Mouse (Mus musculus): Measurements from ENCODE around the gene Ets1.

Ets1 gene

DNA sequence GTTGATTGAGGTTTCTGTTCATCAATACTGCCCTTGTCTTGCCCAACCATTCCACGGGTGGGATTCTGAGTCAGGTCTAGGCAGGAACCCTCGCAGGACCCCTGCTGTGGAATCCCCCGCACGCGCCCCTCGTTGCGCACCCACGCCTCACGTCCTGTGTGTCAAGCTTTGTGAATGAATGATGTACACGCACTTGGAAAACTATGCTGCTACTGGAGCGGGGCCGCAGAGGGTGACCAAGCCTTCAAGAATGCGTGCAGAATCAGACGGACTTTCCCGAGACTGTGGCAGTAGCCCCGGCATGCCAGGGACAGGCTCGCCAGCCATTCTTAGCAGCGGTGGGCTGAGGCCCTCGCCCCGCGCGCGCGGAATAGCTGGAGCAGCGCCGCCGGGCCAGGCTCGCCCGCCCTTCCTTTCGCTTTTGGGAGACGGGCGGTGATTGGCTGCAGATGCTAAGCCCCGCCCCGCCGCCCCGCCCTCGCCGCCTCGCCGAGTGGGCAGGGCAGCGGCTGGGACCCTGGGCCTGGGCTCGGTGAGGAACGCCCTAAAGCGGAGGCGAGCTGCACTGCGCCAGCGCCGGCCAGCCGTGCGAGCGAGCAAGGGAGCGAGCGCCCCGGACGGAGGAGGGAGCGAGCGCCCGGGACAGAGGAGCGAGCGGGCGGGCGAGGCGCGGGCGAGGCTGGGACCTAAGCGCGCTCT is 59.6 kb downstream of the Ets1 start:
- DNase-seq, result peak; percentile 99

DNA sequence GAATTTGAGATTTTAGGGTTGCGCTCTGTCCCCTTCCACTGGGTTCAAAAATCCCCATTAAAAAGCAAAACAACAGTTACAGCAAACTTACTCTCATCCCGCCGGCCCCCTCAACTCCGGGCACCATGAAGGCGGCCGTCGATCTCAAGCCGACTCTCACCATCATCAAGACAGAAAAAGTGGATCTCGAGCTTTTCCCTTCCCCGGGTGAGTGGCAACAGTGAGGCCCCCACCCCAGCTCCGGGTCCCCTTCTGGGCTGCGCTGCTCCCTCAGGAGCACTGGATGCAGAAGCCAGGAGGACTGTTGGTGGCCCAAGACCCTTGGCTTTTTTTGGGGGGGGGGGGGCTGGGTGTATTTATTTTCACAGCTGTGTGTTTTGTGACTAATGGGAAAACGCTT is 60.2 kb downstream of the Ets1 start:
- no peak for DNase-seq

DNA sequence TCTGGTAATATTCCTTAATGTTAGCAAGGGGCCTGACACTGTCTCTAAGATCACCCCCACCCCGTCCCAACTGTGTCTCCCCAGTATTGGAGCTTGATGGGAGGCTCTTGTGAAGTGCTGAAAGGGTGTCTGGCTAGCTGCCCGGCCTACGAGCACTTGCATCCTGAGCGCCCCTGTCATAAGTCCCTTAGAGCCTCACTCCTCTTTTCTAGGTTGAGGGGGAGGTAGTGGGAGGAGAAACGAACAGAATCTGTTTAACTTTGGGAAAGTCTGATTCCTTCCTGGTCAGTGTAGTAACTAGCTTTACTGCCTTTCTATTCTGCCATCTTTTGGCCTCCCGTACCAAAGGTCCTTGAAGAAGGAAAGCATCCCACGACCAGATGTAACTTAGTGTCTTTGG is 60.7 kb downstream of the Ets1 start:
- peak in 1 of 2 experiments; percentile 63 for DNase-seq

DNA sequence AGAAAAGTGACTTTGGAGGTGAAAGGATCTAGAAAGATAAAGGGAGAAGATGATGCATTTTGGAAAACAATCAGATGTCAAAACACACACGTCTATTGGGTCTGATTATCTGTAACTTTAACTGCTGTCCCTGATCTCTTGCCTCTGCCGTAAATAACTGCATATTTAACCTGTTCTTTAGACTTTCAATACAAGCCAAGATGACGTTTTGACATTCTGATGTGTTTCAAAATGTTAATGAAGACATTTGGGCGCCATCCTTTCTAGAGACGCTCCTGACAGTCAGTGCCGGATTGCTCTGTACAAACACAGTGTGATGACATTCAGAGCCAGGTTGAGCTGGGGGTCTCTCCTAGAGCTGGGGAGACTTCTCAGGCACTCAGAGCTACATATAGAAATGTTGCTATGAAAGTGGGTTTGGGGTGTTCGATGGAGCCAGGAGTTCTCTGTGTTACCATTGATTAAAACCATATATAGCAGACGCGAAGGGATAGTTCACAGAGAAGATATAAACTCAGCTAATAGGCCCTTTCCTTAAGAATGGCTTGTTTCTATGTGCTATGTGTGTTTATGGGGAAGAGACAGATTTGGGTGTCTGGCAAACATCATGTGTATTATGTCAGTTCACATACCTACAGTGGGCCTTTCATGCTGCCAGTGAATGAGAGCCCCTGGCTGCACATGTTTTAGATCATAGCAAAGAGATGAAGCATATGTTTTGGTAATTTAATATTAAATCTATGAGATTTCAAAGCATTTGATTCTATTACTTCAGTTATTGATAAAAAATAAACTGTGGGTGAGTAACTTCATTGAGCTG is 61.5 kb downstream of the Ets1 start:
- DNase-seq, result no peak

DNA sequence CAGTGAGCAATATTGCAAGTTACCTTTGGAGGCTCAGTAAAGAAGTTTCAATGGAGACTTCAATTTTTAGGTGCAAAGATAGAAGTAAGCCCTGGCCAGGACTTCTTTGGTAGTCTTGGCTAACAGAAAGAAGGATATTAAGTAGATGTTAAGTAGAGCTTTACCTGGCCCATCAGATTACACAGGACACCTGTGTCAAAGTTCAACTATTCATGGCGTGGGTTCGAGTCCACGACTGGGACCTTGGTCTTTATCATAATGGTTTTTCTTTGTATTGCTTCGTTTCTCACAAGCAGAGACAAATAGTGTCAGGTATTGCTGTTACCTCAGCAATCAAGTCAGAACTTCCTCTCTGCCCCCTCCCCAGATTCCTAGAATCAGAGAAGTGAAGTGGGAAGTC is 62.7 kb downstream of the Ets1 start:
- no peak for DNase-seq

DNA sequence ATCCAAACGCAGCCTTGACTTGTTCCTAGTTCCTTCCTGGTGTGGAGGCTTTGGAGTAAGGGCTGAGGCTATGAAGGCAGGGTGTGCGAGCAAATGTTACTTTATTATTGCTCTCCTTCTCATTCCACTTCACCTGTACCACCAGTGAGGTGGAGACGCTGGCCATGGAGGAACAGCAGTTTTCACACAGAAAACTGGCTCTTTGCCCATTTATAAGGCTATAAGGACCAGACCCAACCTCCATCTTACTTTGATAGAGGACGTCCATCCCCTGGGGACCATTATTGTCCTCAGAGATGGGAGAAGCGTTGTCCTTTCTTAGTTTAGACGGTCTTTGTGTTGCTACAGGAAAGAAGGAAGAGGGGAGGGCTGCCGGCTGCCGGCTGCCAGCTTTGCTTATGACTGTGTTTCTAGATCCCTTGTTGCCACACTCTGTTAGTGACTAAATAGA is 63.4 kb downstream of the Ets1 start:
- DNase-seq, result peak in 1 of 2 experiments; percentile 62

DNA sequence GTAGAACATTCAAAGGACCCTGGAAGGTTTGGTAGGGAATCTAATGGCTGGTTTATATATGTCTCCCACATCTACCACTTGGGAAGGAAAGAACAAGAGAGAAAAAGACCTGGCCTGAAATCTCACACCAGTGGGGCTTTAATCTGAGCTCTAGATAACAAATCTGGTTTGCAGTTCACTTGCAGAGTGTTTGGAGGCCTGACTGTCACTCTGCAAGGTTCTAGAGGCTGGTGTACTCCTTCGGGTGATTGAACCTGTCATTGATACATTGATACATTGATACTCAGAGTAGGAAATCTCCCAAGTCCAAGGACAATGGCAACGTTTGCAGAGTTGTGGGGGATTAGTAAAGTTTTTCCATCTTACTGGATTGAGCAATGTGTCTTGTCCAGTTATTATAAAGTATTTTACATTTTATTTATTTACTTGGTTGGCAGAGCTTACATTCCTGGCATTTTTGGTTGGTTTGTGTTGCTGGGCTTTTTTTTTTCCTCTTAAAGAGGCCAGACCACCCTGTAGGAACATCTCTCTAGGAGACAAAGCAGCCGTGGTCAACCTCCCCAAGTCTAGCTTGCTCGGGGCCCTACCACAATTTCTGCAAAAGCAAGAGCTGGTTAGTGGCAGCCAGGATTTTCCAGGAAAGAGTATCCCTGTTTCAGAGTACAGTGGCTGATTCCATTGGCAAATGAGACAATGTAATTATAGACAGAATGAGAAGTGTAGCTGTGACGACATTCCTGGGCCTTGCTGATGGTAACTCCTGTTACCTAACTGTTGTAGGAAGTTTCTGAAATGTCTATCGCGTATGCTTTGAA is 64.3 kb downstream of the Ets1 start:
- DNase-seq, result no peak

DNA sequence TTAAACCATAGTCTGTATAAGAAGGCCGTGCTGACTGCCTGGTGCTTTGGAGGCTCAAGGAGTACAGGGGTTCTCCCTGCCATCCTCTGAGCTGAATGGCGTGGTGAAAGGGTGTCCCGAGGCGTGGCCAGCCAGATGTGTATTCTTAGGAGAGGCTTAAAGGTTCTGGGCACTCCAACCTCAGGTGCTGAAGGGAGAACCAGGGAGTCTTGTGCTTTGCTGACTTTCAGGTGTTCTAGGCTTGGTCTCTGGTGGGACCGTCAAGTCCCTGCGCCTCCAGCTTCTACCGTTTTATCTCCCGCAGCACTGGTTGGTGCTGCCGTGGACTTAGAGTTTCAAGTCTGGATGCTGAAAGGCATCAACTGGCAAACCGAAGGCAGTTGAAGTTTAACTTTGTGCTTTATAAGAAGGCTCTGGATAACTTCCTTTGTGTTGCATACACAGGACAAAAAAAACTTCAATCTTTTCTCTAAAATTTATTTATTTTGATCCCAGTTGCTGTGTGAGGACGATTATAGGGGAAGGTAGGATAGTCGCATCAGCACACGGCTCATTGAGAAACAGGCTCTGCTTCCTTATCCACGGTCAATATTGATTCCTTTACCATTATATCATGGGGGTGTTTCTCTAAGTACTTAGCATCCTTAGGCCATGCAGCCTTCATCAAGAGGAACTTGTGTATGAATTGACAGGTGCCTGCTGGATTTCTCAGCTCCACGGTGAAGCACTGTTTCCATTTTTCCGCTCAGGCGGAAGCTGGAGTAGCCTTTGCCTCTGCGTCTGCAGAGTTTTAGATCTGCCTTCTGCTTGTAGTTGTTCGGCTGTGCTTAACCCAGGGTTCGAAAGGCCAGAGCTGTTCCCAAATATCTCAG is 65.3 kb downstream of the Ets1 start:
- no peak for DNase-seq

DNA sequence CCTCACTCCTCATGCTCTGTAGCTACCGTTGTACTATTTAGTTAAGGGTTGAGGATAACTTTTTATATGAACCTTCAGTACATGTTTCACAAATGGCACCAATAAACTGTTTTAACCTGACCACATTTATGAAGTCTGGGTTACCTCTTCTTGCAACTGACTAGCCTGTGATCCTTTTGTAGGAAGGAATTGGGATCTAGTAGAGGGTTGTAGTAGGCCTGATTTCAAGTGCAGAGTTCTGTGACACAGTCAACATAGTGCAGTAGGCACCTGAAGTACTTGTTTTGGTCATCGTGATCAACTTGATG is 65.9 kb downstream of the Ets1 start:
- DNase-seq, result no peak

DNA sequence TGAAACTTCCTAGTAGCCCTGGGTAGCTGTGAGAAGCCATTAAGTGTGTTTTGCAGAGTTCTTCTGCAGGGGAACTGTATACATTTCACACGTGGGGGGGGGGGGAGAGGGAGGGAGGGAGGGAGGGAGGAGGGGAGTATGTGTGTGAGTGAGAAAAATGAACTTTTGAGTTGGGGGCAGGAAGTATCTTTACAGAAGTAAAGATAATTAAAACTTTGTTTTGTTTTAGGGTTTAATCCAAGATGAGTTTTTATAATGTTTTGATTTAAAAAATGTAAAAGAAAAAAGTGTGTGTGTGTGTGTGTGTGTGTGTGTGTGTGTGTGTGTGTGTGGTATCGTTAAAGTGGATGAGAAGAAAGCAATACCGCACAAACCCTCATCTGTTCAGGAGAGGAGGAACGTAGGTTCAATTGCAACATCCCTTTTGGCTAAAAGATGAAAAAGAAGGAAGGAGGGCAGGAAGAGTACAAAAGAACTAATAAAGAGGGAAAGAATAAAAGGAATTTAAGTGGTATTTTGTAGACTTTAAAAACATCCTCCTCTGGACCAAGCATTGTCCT is 66.9 kb downstream of the Ets1 start:
- DNase-seq, result no peak

DNA sequence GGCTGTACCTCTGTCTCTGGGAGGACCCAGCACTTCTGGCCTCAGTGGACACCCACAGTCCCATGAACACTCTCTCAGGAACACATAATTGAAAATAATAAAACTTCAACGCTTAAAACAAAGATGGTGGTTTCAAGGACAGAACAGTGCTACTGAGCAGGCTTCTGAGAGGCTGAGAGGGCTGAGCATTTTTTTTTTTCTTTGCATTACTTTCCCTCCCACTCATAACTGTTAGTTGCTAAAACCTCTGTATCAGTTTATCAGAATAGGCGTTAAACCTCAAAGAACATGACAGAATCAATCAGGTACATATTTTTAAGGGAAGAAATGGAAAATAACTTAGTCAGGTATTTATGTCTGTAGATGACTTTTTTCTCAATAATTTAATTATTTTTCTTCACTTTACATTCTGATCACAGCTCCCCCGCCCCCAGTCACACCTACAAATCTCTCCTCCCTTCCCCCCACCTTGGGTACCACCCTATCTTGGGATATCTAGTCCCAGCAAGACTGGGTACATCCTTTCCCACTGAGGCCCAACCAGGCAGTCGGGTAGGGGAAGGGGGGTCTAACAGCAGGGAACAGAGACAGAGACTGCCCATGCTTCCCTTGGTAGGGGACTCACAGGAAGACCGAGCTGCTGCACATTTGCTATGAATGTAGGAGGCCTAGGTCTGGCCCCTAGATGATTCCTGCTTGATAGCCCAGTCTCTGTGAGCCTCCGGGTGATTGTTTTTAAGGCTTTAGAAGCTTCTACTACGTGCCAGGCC is 68.1 kb downstream of the Ets1 start:
- peak in 1 of 2 experiments; percentile 58 for DNase-seq

DNA sequence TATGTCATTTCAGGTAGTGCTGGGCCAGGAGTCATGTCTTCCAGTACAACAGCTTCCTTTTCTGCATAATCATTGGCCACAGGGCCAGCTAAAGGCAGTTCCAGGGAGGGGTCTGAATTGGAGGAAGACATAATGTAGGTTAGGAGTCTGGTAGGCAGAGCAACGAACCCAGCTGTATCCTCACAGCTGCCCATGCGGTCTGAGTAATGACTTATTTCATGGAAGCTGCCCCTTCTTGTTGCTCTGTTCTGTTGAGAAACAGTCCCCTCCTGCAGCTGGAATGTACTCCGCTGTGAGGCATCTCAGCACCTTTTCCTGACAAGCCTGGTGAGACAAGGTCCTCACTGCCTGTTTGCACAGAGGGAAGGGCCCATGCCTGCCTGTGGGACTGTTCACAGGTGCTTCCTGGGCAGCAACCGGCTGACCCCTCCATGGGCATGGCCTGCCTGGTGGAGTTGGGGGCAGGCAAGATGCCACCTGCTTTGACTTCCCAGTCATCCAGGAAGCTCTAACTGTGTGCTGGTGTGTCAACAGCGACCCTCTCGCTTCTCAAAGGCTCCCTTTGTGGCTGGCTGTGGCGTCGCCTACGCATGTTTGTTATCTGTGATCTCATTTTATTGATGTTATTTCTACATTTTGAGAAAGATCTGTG is 69.9 kb downstream of the Ets1 start:
- DNase-seq, result peak; percentile 74 to 84

DNA sequence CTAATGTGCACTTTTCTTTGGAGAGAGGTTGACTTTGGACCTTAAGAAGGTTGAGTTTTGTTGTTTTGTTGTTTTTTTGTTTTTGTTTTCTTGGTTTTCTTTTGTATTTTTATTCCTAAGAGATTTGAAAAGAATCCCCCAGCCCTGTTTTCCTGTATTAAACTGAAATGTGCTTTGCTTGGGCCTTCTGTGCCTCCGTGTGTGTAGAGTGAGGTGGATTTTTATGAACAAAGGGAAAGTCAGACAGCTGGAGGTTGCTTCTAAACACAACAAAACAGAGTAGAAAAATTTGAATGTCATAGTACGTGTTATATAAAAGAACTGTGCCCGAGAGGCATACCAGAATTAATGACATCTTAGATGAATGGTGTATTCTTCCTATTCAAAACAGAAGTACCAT is 71.4 kb downstream of the Ets1 start:
- peak in 1 of 2 experiments; percentile 0 for DNase-seq

DNA sequence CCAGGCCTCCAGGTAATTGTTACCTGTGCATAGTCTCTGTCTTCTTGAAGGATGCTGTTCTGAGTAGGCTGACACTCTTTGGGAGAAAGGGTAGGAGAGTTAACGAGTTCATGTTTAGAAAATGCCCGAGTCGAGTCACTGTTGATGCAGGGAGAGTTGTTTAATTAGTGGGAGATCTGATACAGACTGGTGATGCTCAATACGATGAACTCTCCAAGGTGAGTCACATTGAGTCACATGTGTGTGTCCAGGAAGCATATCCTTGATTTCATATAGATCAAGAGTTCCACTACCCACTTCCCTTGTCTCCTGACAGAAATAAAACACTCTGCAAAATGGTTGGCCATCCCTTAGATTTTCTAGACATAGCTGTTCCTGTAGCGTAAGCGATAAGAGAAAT is 72.5 kb downstream of the Ets1 start:
- DNase-seq, result no peak

DNA sequence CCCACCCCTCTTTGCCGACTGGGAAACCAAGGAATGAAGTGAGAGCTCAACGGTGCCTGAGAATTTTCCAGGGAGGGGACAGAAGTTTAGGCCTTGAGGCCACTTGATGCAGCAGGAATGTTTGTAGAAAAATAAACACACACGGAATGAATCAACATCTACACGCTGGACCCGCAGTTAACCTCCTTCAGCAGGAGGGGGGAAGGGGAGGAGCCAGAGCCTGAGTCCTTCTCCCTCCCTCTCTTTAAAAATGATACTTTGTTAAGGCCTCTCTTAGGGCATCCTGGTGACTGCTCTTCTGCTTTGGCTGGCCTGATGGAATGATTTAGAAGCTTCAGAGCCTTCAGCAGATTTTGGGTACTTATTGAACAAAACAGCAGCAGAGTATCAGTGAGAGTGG is 73.3 kb downstream of the Ets1 start:
- DNase-seq, result no peak

DNA sequence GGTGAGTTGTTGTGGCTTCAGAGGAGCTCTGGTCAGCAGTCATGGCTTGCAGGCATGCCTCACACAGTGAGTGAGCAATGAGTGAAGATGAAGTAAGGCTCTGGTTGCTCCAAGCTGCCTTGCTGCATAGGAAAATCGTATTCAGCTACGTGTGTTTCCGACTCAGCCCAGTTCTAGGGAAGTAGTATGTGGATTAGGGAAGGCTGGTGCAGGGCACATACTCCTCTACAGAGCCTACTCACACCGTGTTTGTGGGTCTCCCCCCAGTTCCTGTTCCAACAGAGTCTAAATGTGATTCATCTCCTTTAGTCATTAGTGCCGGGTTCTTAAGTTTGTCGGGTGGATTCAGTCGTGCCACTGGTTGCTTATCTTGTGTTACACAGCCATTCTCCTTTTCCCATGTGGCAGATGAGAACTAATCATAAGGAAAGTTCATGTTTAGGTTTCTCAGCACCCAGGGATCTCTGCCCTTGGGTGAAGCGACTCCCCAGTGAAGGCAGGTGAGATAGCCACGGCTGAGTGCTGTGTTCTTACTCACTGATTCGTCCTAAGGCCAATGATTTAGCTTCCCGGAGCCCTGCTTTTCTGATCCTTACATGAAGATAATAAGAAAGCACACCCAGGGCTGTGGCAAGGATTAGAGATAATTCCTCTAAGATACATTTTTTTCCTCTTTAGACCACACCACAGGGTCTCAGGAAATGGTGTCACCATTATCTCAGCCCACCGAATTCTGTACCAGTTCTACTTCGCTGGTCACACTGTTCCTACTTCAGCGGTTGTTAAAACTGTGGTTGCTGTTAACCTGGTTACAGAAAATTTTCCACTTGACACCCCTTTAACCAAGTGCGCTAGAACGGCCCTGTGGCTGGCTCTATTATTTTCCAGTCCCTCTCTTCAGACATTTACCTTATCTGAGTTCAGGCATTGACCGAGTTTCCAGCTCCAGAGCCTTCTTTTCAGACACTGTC is 74.0 kb downstream of the Ets1 start:
- peak in 1 of 2 experiments; percentile 27 for DNase-seq

DNA sequence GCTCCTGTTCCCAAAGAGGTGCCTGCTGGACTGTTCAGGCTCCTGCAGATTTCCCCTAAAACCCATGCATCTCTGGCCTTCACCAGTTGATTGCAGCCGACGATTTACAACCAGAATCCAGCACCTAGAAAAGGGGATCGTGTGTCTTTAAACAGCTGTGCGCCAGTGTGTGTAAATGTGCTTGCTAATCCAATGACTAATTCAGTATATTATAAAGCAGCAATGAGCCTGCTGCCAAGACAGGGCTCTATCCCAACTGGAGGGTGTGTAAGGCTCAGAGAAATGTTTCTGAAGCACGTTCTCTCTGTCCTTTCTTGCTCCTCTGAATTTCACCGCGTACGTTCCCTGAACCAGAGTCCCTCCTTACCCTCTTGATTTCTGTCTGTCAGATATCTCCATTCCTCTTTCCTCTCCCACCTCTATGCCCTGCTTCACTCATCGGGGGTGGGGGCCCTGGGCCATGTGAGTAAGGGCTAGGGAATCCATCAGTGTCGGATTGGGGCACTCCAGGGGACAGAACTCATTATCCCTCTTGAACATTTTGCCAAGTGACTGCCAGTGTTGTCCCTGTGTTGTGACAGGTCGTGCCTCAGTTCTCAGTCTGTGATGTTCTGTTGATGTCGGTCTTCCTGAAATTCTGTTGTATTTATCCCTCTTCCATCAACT is 75.1 kb downstream of the Ets1 start:
- DNase-seq, result no peak

DNA sequence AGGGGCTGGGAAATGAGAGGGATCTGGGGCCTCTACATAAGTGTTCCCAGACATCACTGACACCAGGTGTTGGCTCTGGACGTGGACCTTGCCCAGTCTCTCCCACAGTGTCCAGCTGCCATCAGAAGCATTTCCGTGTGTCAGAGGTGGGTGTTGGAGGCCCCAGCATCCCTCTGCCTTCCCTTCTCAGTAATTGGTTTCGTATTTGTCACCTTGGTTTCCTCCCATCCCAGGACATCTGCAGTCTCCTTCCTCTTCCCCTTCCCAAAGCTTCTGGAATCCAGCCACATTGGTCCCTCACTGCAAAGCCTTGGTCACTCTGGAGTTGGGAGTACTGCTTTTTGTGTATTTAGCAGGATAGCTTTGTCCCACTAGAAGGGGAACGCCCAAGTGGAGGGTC is 75.7 kb downstream of the Ets1 start:
- no peak for DNase-seq

DNA sequence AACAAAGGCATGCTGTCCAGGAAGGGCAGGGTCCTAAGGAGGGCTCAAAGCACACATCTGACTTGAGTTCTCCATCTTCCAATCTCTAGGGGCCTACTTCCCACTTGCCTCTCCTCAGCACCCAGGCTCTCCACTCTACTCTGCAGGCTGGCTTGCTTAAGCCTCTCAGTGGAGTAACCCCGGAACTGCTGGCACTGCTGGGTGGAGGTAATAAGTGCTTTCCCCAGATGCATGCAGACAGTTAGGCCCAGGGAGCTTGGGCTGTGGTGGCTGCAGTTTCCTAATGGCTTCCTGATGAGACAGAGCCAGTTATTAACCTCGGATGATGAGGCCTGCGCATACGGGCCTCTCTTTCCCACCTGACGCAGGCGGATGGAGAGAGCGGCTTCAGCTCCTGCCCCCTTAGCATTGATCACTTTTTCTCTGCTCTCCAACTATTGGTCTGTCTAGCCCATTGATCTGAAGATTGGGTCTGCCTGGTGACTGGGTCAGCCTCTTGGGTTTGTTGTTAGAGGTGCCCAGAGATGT is 76.4 kb downstream of the Ets1 start:
- peak in 1 of 2 experiments; percentile 9 for DNase-seq

Data from thymus, postnatal 36 days (tissue).